Mouse (Mus musculus): ENCODE results near the gene Nubp1. TPM values are rescaled to one million over a fixed set of nuclear protein-coding genes. Genes with fewer than 3 reads are reported as not detected.

The Nubp1 gene
- polyA plus RNA-seq, 1 experiment from 2014 or later = 68.7 TPM

GRCm38 (mm10) chr16:10468201-10468600, 56.5 kb downstream of the Nubp1 start:
- Histone ChIP-seq H3K9ac (ENCODE audit: low read length) (no peak overlapping the region), H3K9me3 (ENCODE audit: control insufficient read depth, low read length) (no peaks in the 10 kb centered on the region), H3K27ac (ENCODE audit: low read depth, low read length) (no peak overlapping the region), H3K4me2 (ENCODE audit: low read depth) (no peak overlapping the region), H3K4me3 (ENCODE audit: low read depth, low read length) (no peak overlapping the region), H3K4me1 (ENCODE audit: control insufficient read depth, insufficient read depth, low read length) (no peaks in the 10 kb centered on the region), H3K27me3 (ENCODE audit: control insufficient read depth, insufficient read depth, low read length) (no peaks in the 10 kb centered on the region), H3K36me3 (ENCODE audit: control insufficient read depth, insufficient read depth, low read length) (no peaks in the 10 kb centered on the region)
- WGBS = 95% methylated on average over 1 of the region's 1 CpGs
- ATAC-seq (ENCODE audit: insufficient read depth, low FRiP score, low TSS enrichment) (no peak), DNase-seq (ENCODE audit: low spot score) (no peak)

GRCm38 (mm10) chr16:10471950-10472349, 60.2 kb downstream of the Nubp1 start:
- no peak for DNase-seq (ENCODE audit: low spot score)
- Histone ChIP-seq H3K36me3 (ENCODE audit: control insufficient read depth, insufficient read depth, low read length) (no peaks in the 10 kb centered on the region), H3K4me2 (ENCODE audit: low read depth) (no peak overlapping the region), H3K4me1 (ENCODE audit: control insufficient read depth, insufficient read depth, low read length) (no peaks in the 10 kb centered on the region), H3K9me3 (ENCODE audit: control insufficient read depth, low read length) (no peaks in the 10 kb centered on the region), H3K4me3 (ENCODE audit: low read depth, low read length) (no peak overlapping the region), H3K9ac (ENCODE audit: low read length) (no peak overlapping the region), H3K27ac (ENCODE audit: low read depth, low read length) (no peak overlapping the region), H3K27me3 (ENCODE audit: control insufficient read depth, insufficient read depth, low read length) (no peaks in the 10 kb centered on the region)
- ATAC-seq (ENCODE audit: insufficient read depth, low FRiP score, low TSS enrichment) = no peak
- 94% methylated on average over 3 of the region's 3 CpGs for WGBS

Other genes with a start within 250 kb of the Nubp1 start
- not detected in 2 replicates for gene Rpl39l, start 241.7 kb upstream of the Nubp1 start, polyA plus RNA-seq (2014; fragmentation: Nextera tagmentation; extraction: Ambion mirVana)
- gene Atf7ip2, start 219.2 kb upstream of the Nubp1 start, polyA plus RNA-seq (2014; fragmentation: Nextera tagmentation; extraction: Ambion mirVana) = 0.90 and 1.1 TPM in 2 replicates
- gene Emp2, start 98.0 kb upstream of the Nubp1 start, polyA plus RNA-seq (2014; fragmentation: Nextera tagmentation; extraction: Ambion mirVana) = 1.6 and 2.0 TPM in 2 replicates
- gene Tekt5, start 16.5 kb upstream of the Nubp1 start, polyA plus RNA-seq (2014; fragmentation: Nextera tagmentation; extraction: Ambion mirVana) = 0.17 TPM in 1 of 2 replicates, not detected in the other
- gene Tvp23a, start 35.4 kb downstream of the Nubp1 start, polyA plus RNA-seq (2014; fragmentation: Nextera tagmentation; extraction: Ambion mirVana) = 20.8 and 26.0 TPM in 2 replicates
- gene Ciita, start 68.1 kb downstream of the Nubp1 start, polyA plus RNA-seq (2014; fragmentation: Nextera tagmentation; extraction: Ambion mirVana) = 0.09 and 0.12 TPM in 2 replicates
- 24.1 and 28.2 TPM in 2 replicates for gene Dexi, start 131.1 kb downstream of the Nubp1 start, polyA plus RNA-seq (2014; fragmentation: Nextera tagmentation; extraction: Ambion mirVana)
- 41.4 and 44.0 TPM in 2 replicates for gene Clec16a, start 133.4 kb downstream of the Nubp1 start, polyA plus RNA-seq (2014; fragmentation: Nextera tagmentation; extraction: Ambion mirVana)

All from neural tube, embryonic 11.5 days (tissue).